Mouse (Mus musculus) hindbrain, postnatal 0 days (tissue): Measurements from ENCODE around the gene Grid1. TPM values are rescaled to one million over a fixed set of nuclear protein-coding genes. Genes with fewer than 3 reads are reported as not detected.

Experiments
- ATAC-seq: fragments of 200-750 bp; cut with Nextera tagmentation; 2 replicates; pipeline ENCODE4 v1.8.0; 2017; ENCODE audit warnings: mild to moderate bottlenecking, moderate TSS enrichment, moderate library complexity
- DNase-seq: peaks from one replicate; pipeline ENCODE4 v3.0.0-alpha.2; 2015; ENCODE audit warnings: low spot score
- H3K27ac ChIP-seq: fragments of 300-500 bp; sonication (generic); 2 replicates; pipeline ENCODE4 v1.5.1; 2014; ENCODE audit warnings: mild to moderate bottlenecking
- H3K27me3 ChIP-seq: fragments of 300-500 bp; sonication (generic); 2 replicates; pipeline ENCODE4 v1.6.1; 2014; ENCODE audit warnings: low read length, mixed read lengths; ENCODE audit not compliant: insufficient read depth
- H3K36me3 ChIP-seq: fragments of 300-500 bp; sonication (generic); 2 replicates; pipeline ENCODE4 v1.6.1; 2014; ENCODE audit warnings: low read length, mixed read lengths; ENCODE audit not compliant: insufficient read depth
- H3K4me1 ChIP-seq: fragments of 300-500 bp; sonication (generic); 2 replicates; pipeline ENCODE4 v1.6.1; 2014; ENCODE audit warnings: antibody characterized with exemption, low read length, mixed read lengths; ENCODE audit not compliant: insufficient read depth
- H3K4me2 ChIP-seq: fragments of 300-500 bp; sonication (generic); 2 replicates; pipeline ENCODE4 v1.6.1; 2014; ENCODE audit warnings: low read depth, mild to moderate bottlenecking, low read length, moderate library complexity, mixed read lengths
- H3K4me3 ChIP-seq: fragments of 300-500 bp; sonication (generic); 2 replicates; pipeline ENCODE4 v1.5.1; 2014; ENCODE audit warnings: low read length
- H3K9ac ChIP-seq: fragments of 300-500 bp; sonication (generic); replicated peaks from 2 replicates; pipeline ENCODE4 v1.6.1; 2014; ENCODE audit warnings: mild to moderate bottlenecking, low read length, moderate library complexity, mixed read lengths
- H3K9me3 ChIP-seq: fragments of 300-500 bp; sonication (generic); 2 replicates; pipeline ENCODE4 v1.6.1; 2016; ENCODE audit warnings: low read length, mixed read lengths
- CTCF ChIP-seq: IDR thresholded peaks from 2 replicates; pipeline ENCODE4 v1.5.1; 2016; ENCODE audit warnings: antibody characterized with exemption, control low read depth, low read depth
- WGBS: fragments of 180-500 bp; shearing (Covaris S2); extraction: QIAGEN DNeasy Blood & Tissue Kit; methylation state at CpG from one replicate; pipeline ENCODE4 v1.1.7; 2014; 5-methylcytosine and 5-hydroxymethylcytosine counted together
- polyA plus RNA-seq: library from polyadenylated mRNA; unstranded; fragments of >200 nt; fragmentation: Nextera tagmentation; extraction: Ambion mirVana; gene quantifications from 2 replicates; pipeline ENCODE4 v1.2.1, GENCODE M21; 2015
- total RNA-seq: library from RNA; depleted of rRNA; stranded (reverse); fragments of >200 nt; gene quantifications from 2 replicates; pipeline ENCODE4 v1.2.3, GENCODE M21; 2014

The Grid1 gene
- total and polyA plus RNA-seq, 2 experiments from 2014 or later = 8.6 to 33.7 TPM

DNA sequence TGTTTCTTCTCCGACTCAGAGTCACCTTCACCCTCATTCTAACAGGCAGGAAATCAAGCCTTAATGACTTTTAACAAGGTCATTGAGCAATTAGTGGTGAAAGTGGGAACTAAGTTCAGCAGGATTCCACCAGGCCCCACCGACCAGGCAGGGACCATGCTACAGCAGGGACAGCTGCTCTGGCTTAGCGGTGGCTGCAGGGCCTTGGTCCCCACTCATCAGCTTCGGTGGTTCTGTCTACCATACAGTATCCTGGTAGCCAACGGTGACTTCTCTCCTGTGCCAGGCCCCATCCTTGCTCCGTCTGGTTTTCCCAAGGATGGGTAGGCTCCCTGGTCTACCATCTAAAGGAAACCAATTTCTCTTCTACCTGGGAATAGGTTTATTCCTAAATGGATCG lies 318.2 kb downstream of the Grid1 start:
- H3K4me1 ChIP-seq = no peaks in the 10 kb centered on the region
- H3K9ac ChIP-seq = no peak overlapping the region
- H3K36me3 ChIP-seq = no peaks in the 10 kb centered on the region
- no peak overlapping the region for H3K4me3 ChIP-seq
- TF ChIP-seq CTCF = no peak
- 65% methylated on average over 7 of the region's 7 CpGs for WGBS
- no peak for DNase-seq
- H3K27me3 ChIP-seq = no peaks in the 10 kb centered on the region
- ATAC-seq = 0 out of 2 replicates have a peak, but pooled peaks have one; percentile 19
- H3K4me2 ChIP-seq = no peak overlapping the region
- H3K9me3 ChIP-seq = no peaks in the 10 kb centered on the region
- H3K27ac ChIP-seq = no peak overlapping the region

DNA sequence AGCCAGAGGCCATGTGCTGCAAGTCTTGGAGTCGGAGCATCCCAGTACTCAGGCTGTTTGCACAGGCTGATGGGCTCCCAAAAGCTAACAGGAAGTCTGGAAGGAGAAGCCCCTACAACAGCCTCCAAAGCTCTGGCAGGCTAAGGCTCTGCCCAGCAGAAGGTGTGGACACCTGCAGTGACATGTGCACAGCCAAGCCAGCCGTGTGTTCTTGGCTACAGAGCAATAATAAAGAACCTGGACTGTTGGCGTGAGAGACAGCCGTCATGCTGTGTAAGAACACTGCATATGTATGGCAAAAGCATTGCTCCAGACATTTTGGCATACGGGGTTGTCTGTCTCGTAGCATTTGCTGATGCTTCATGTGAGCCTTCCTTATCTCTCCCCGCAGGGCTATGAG lies 319.9 kb downstream of the Grid1 start:
- no peak for TF ChIP-seq CTCF
- Histone ChIP-seq H3K27me3 (no peaks in the 10 kb centered on the region), H3K27ac (no peak overlapping the region), H3K9ac (no peak overlapping the region), H3K4me3 (no peak overlapping the region), H3K36me3 (no peaks in the 10 kb centered on the region), H3K4me2 (no peak overlapping the region), H3K9me3 (no peaks in the 10 kb centered on the region), H3K4me1 (no peaks in the 10 kb centered on the region)
- WGBS = 52% methylated on average over 7 of the region's 7 CpGs
- DNase-seq = peak; percentile 53
- ATAC-seq = peak; percentile 57

- no peak for TF ChIP-seq CTCF
- DNase-seq = peak; percentile 42
- Histone ChIP-seq H3K4me1 (no peaks in the 10 kb centered on the region), H3K4me2 (no peak overlapping the region), H3K27me3 (no peaks in the 10 kb centered on the region), H3K9me3 (no peaks in the 10 kb centered on the region), H3K4me3 (no peak overlapping the region), H3K9ac (no peak overlapping the region), H3K36me3 (no peaks in the 10 kb centered on the region), H3K27ac (no peak overlapping the region)
- WGBS = 55% methylated on average over 3 of the region's 3 CpGs
- ATAC-seq = no peak
Observed at GRCm38 (mm10) chr14:35152450-35152849, 332.5 kb downstream of the Grid1 start.

- H3K27ac ChIP-seq = no peak overlapping the region
- no peak for ATAC-seq
Observed at GRCm38 (mm10) chr14:35153701-35154277, 333.9 kb downstream of the Grid1 start.

GRCm38 (mm10) chr14:35154364-35154763 lies 334.5 kb downstream of the Grid1 start:
- 64% methylated on average over 3 of the region's 3 CpGs for WGBS
- Histone ChIP-seq H3K27ac (no peak overlapping the region), H3K4me1 (no peaks in the 10 kb centered on the region), H3K4me3 (no peak overlapping the region), H3K9ac (no peak overlapping the region), H3K4me2 (no peak overlapping the region), H3K36me3 (no peaks in the 10 kb centered on the region), H3K9me3 (no peaks in the 10 kb centered on the region), H3K27me3 (no peaks in the 10 kb centered on the region)
- ATAC-seq (no peak), DNase-seq (no peak)
- no peak for TF ChIP-seq CTCF

More at GRCm38 (mm10) chr14:35153701-35154277, 333.9 kb downstream of the Grid1 start:
- no peaks in the 10 kb centered on the region for H3K36me3 ChIP-seq
- WGBS = 77% methylated on average over 3 of the region's 3 CpGs
- H3K4me3 ChIP-seq = no peak overlapping the region
- no peaks in the 10 kb centered on the region for H3K27me3 ChIP-seq
- H3K9me3 ChIP-seq = no peaks in the 10 kb centered on the region
- TF ChIP-seq CTCF = no peak
- no peak overlapping the region for H3K9ac ChIP-seq
- no peak overlapping the region for H3K4me2 ChIP-seq
- DNase-seq = no peak
- no peaks in the 10 kb centered on the region for H3K4me1 ChIP-seq

- Histone ChIP-seq H3K9me3 (no peaks in the 10 kb centered on the region), H3K4me2 (no peak overlapping the region), H3K27ac (no peak overlapping the region), H3K27me3 (no peaks in the 10 kb centered on the region), H3K4me1 (no peaks in the 10 kb centered on the region), H3K9ac (no peak overlapping the region), H3K36me3 (no peaks in the 10 kb centered on the region), H3K4me3 (no peak overlapping the region)
- WGBS = 68% methylated on average over 7 of the region's 7 CpGs
- ATAC-seq (0 out of 2 replicates have a peak, but pooled peaks have one; percentile 43), DNase-seq (peak; percentile 65)
- peak; percentile 59 for TF ChIP-seq CTCF
Observed at GRCm38 (mm10) chr14:35157069-35157655, 337.3 kb downstream of the Grid1 start.

DNA sequence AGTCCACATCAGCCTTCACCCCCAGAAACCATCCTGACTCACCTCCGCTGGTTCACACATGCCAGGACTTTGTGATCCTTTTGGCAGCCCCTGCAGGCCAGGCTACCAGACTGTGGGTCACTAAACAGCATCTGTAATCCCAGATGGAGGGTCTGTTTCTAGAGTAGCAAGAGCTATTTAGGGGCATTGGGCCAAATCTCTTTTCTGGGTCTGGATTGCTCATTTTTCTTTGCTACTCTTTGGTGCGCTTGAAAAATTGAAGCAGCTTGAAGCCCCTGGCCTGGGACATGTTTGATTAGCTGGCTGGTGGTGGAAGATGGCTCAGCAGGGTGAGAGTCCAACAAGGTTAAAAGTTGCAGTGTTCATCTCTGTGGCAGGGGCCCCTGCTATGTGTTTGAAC lies 339.4 kb downstream of the Grid1 start:
- no peak for TF ChIP-seq CTCF
- no peaks in the 10 kb centered on the region for H3K4me1 ChIP-seq
- WGBS = 46% methylated on average over 2 of the region's 2 CpGs
- DNase-seq (no peak), ATAC-seq (no peak)
- no peak overlapping the region for H3K4me2 ChIP-seq
- no peak overlapping the region for H3K4me3 ChIP-seq
- no peaks in the 10 kb centered on the region for H3K27me3 ChIP-seq
- H3K36me3 ChIP-seq = no peaks in the 10 kb centered on the region
- H3K9ac ChIP-seq = no peak overlapping the region
- no peaks in the 10 kb centered on the region for H3K9me3 ChIP-seq
- no peak overlapping the region for H3K27ac ChIP-seq
